Comparison of ENCODE assay signal across 8 mouse cellular contexts in genomic region chr14:55161098-55161634, GRCm38 (mm10). TPM values are rescaled to one million over a fixed set of nuclear protein-coding genes. Genes with fewer than 3 reads are reported as not detected.
DNase-seq lines count a peak whose midpoint lies in the region; ATAC-seq and TF ChIP-seq lines count a peak whose summit lies in the region.

No protein-coding gene starts in this region.

- H3K4me1 ChIP-seq in heart, embryonic 13.5 days = peaks cover 16% of the 10 kb centered on the region
- H3K4me1 ChIP-seq in kidney, postnatal 0 days (replicated peaks; ENCODE audit: insufficient read depth, low read length) = no peaks in the 10 kb centered on the region; the same call in 1 of the 2 replicates
- no peaks in the 10 kb centered on the region for H3K4me1 ChIP-seq in liver, embryonic 11.5 days (replicated peaks; ENCODE audit: control insufficient read depth, insufficient read depth, low read length)
- H3K4me1 ChIP-seq in stomach, embryonic 14.5 days (ENCODE audit: control insufficient read depth, insufficient read depth, low read length) = no peaks in the 10 kb centered on the region

- peak; percentile 47 for TF ChIP-seq CTCF in C2C12 (IDR thresholded peaks at IDR 0.05; ENCODE audit: control insufficient read depth, insufficient read depth, insufficient read length)
- TF ChIP-seq CTCF in kidney, postnatal 0 days (IDR thresholded peaks at IDR 0.05; ENCODE audit: low read depth) = peak; percentile 86

- peak; percentile 92 for DNase-seq in brain, adult 2 months (ENCODE audit: low read depth, low spot score)
- peak; percentile 77 for DNase-seq in kidney, postnatal 0 days (ENCODE audit: low spot score)
- DNase-seq in liver, embryonic 11.5 days (ENCODE audit: low spot score) = peak; percentile 79
- peak; percentile 56 to 71 for DNase-seq in natural killer cell, adult 2 months (ENCODE audit: low spot score in 2 of 2)

- H3K4me2 ChIP-seq in heart, embryonic 13.5 days = peak overlapping the region; percentile 57
- peak overlapping the region; percentile 11; the same call in 1 of the 2 replicates for H3K4me2 ChIP-seq in kidney, postnatal 0 days (ENCODE audit: low read length)
- peak overlapping the region; percentile 58 for H3K4me2 ChIP-seq in liver, embryonic 11.5 days
- H3K4me2 ChIP-seq in stomach, embryonic 14.5 days (replicated peaks; ENCODE audit: low read depth, low read length) = peak overlapping the region; percentile 13

- no peak overlapping the region for H3K9ac ChIP-seq in heart, embryonic 13.5 days
- no peak overlapping the region for H3K9ac ChIP-seq in kidney, postnatal 0 days (ENCODE audit: low read depth, low read length)
- no peak overlapping the region for H3K9ac ChIP-seq in liver, embryonic 11.5 days (ENCODE audit: low read depth, low read length)
- H3K9ac ChIP-seq in stomach, embryonic 14.5 days (replicated peaks; ENCODE audit: low read depth, low read length) = no peak overlapping the region

- H3K27me3 ChIP-seq in C2C12 (ENCODE audit: control insufficient read depth, insufficient read depth, insufficient read length) = peaks cover 5% of the 10 kb centered on the region
- H3K27me3 ChIP-seq in heart, embryonic 13.5 days (replicated peaks) = 0 out of 2 replicates have a peak, but pooled peaks cover 8% of the 10 kb centered on the region
- H3K27me3 ChIP-seq in kidney, postnatal 0 days (ENCODE audit: insufficient read depth, low read length) = no peaks in the 10 kb centered on the region
- no peaks in the 10 kb centered on the region for H3K27me3 ChIP-seq in liver, embryonic 11.5 days (replicated peaks; ENCODE audit: control insufficient read depth, insufficient read depth, low read length)
- no peaks in the 10 kb centered on the region for H3K27me3 ChIP-seq in stomach, embryonic 14.5 days (ENCODE audit: control insufficient read depth, insufficient read depth, low read length)

- no peaks in the 10 kb centered on the region for H3K79me3 ChIP-seq in C2C12 (ENCODE audit: low read depth)

- H3K4me3 ChIP-seq in C2C12 (ENCODE audit: insufficient read depth, poor library complexity, severe bottlenecking) = no peak overlapping the region
- peak overlapping the region; percentile 24; the same call in 1 of the 2 replicates for H3K4me3 ChIP-seq in heart, embryonic 13.5 days
- no peak overlapping the region for H3K4me3 ChIP-seq in kidney, postnatal 0 days (replicated peaks; ENCODE audit: low read depth, low read length)
- H3K4me3 ChIP-seq in liver, embryonic 11.5 days (ENCODE audit: low read depth, low read length) = no peak overlapping the region
- no peak overlapping the region for H3K4me3 ChIP-seq in stomach, embryonic 14.5 days (ENCODE audit: low read depth, low read length)

- ATAC-seq in erythroid progenitor cell, adult 5-6 weeks (replicated peaks; ENCODE audit: low FRiP score, poor library complexity, severe bottlenecking) = peak; percentile 71
- no peak for ATAC-seq in heart, embryonic 13.5 days (ENCODE audit: extremely low read depth, insufficient number of reproducible peaks, low FRiP score, low TSS enrichment)
- peak; percentile 65; the same call in 1 of the 2 replicates for ATAC-seq in kidney, postnatal 0 days (replicated peaks; ENCODE audit: low FRiP score, low read depth)
- peak; percentile 53; the same call in 1 of the 2 replicates for ATAC-seq in liver, embryonic 11.5 days (replicated peaks; ENCODE audit: low FRiP score)
- peak; percentile 57; the same call in 1 of the 2 replicates for ATAC-seq in stomach, embryonic 14.5 days (ENCODE audit: insufficient number of reproducible peaks, insufficient read depth, low FRiP score, low read depth)

- H3ac ChIP-seq in C2C12 (ENCODE audit: control insufficient read depth, insufficient read length, low read depth) = no peak overlapping the region

- no peaks in the 10 kb centered on the region for H3K79me2 ChIP-seq in C2C12 (ENCODE audit: control insufficient read depth, insufficient read depth)

- H3K36me3 ChIP-seq in C2C12 (ENCODE audit: control insufficient read depth, insufficient read depth) = no peaks in the 10 kb centered on the region
- H3K36me3 ChIP-seq in heart, embryonic 13.5 days = no peaks in the 10 kb centered on the region
- no peaks in the 10 kb centered on the region for H3K36me3 ChIP-seq in kidney, postnatal 0 days (ENCODE audit: insufficient read depth, low read length)
- no peaks in the 10 kb centered on the region for H3K36me3 ChIP-seq in liver, embryonic 11.5 days (ENCODE audit: control insufficient read depth, insufficient read depth, low read length)
- H3K36me3 ChIP-seq in stomach, embryonic 14.5 days (ENCODE audit: control insufficient read depth, insufficient read depth, low read length) = no peaks in the 10 kb centered on the region

- H3K27ac ChIP-seq in heart, embryonic 13.5 days (replicated peaks) = no peak overlapping the region
- no peak overlapping the region for H3K27ac ChIP-seq in kidney, postnatal 0 days
- no peak overlapping the region for H3K27ac ChIP-seq in liver, embryonic 11.5 days (ENCODE audit: low read depth, low read length)
- H3K27ac ChIP-seq in stomach, embryonic 14.5 days (ENCODE audit: low read length) = no peak overlapping the region

- WGBS in heart, embryonic 13.5 days = 25% methylated on average over 14 of the region's 14 CpGs
- 28% methylated on average over 14 of the region's 14 CpGs for WGBS in kidney, postnatal 0 days
- 27% methylated on average over 14 of the region's 14 CpGs for WGBS in liver, embryonic 11.5 days
- 30% methylated on average over 14 of the region's 14 CpGs for WGBS in stomach, embryonic 14.5 days

- H3K9me3 ChIP-seq in heart, embryonic 13.5 days = no peaks in the 10 kb centered on the region
- no peaks in the 10 kb centered on the region for H3K9me3 ChIP-seq in kidney, postnatal 0 days (replicated peaks; ENCODE audit: low read length)
- no peaks in the 10 kb centered on the region for H3K9me3 ChIP-seq in liver, embryonic 11.5 days (ENCODE audit: control insufficient read depth, low read length)
- H3K9me3 ChIP-seq in stomach, embryonic 14.5 days (ENCODE audit: control insufficient read depth, low read depth, low read length) = no peaks in the 10 kb centered on the region

TF ChIP-seq in C2C12, 6 proteins besides CTCF, POLR2A, EP300 and RAD21:
- no peak for TF ChIP-seq MYOG (IDR thresholded peaks at IDR 0.05; ENCODE audit: control insufficient read depth, extremely low read depth, insufficient read length)
- no peak for TF ChIP-seq MAX (IDR thresholded peaks at IDR 0.05)
- no peak for TF ChIP-seq FOSL1 (IDR thresholded peaks at IDR 0.05; ENCODE audit: insufficient read depth, low read length, poor library complexity, severe bottlenecking)
- no peak for TF ChIP-seq MYOD1 (IDR thresholded peaks at IDR 0.05; ENCODE audit: control insufficient read depth, insufficient read length, low read depth)

RNA-seq across cellular contexts. Expression of gene Jph4, which starts 44.4 kb away (rescaled TPM):
- polyA plus RNA-seq in C2C12 (2012; fragmentation: generic; extraction: Trizol) = not detected
- not detected in 2 replicates for total RNA-seq in erythroid progenitor cell, adult 5-6 weeks (2015; ENCODE audit: low replicate concordance)
- total RNA-seq in erythroid progenitor cell, adult 5-6 weeks (2017; ENCODE audit: low replicate concordance) = not detected in 2 replicates
- 0.31 and 0.32 TPM in 2 replicates for polyA plus RNA-seq in heart, embryonic 13.5 days (2015; fragmentation: Nextera tagmentation; extraction: Ambion mirVana)
- 0.30 and 0.34 TPM in 2 replicates for polyA plus RNA-seq in kidney, postnatal 0 days (2015; fragmentation: Nextera tagmentation; extraction: Ambion mirVana)
- polyA plus RNA-seq in liver, embryonic 11.5 days (2014; fragmentation: Nextera tagmentation; extraction: Ambion mirVana) = 0.44 and 0.60 TPM in 2 replicates
- 2.6 and 2.7 TPM in 2 replicates for polyA plus RNA-seq in stomach, embryonic 14.5 days (2014; fragmentation: Nextera tagmentation; extraction: Ambion mirVana)

RNA-seq across cellular contexts. Expression of gene Ap1g2, which starts 54.8 kb away (rescaled TPM):
- polyA plus RNA-seq in C2C12 (2012; fragmentation: generic; extraction: Trizol) = 3.9 TPM
- total RNA-seq in erythroid progenitor cell, adult 5-6 weeks (2015; ENCODE audit: low replicate concordance) = 2.5 and 23.5 TPM in 2 replicates
- 0.68 and 1.8 TPM in 2 replicates for total RNA-seq in erythroid progenitor cell, adult 5-6 weeks (2017; ENCODE audit: low replicate concordance)
- polyA plus RNA-seq in heart, embryonic 13.5 days (2015; fragmentation: Nextera tagmentation; extraction: Ambion mirVana) = 7.4 and 7.9 TPM in 2 replicates
- 15.8 and 16.8 TPM in 2 replicates for polyA plus RNA-seq in kidney, postnatal 0 days (2015; fragmentation: Nextera tagmentation; extraction: Ambion mirVana)
- polyA plus RNA-seq in liver, embryonic 11.5 days (2014; fragmentation: Nextera tagmentation; extraction: Ambion mirVana) = 45.1 and 52.9 TPM in 2 replicates
- polyA plus RNA-seq in stomach, embryonic 14.5 days (2014; fragmentation: Nextera tagmentation; extraction: Ambion mirVana) = 28.7 and 30.8 TPM in 2 replicates
